Mouse (Mus musculus) gastrocnemius, postnatal 36 days (tissue): ENCODE measurements at regions not wholly inside any gene's neighbourhood (a gene's known extent, or its start where the extent isn't known, plus 50 kb on each side); places are given as distances from the start of the nearest gene placed in this dataset.

ENCODE experiments used
- DNase-seq, 2 experiments: peaks; one replicate each; pipeline ENCODE4 v3.0.0; 2022
- intact Hi-C: fragments of 180-260 bp; cut with DNase I; formaldehyde crosslinking; loops from one replicate; pipeline ENCODE4 v1.15.1; 2025

GRCm38 (mm10) chr14:62216995-62217394 lies 75.4 kb upstream of the Rnaseh2b start:
- intact Hi-C loops: no loop called here
- no peak for DNase-seq

- DNase-seq: no peak
- intact Hi-C loops: no loop called here
Observed at GRCm38 (mm10) chr14:62217971-62218370, 74.4 kb upstream of the Rnaseh2b start.

DNA sequence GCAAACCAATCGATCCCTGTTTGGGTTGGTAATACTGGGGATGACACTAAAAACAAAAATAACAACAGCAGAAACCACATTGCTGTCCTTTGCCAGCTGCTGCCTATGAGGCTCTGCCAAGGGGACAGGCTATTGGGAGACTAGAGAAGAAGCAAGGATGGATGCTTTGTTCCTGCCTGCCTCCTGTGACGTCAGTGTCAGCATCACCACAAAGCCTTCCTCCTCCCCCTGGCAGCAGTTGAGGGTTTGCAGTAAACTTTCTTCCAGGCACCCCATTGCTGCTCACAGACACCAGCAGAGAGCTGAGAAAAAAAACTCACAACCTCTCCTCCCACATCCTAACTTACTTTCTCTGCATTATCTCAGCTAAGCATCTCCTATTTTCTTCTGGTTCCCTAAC lies 73.7 kb upstream of the Rnaseh2b start:
- intact Hi-C loops: no loop called here
- no peak for DNase-seq

DNA sequence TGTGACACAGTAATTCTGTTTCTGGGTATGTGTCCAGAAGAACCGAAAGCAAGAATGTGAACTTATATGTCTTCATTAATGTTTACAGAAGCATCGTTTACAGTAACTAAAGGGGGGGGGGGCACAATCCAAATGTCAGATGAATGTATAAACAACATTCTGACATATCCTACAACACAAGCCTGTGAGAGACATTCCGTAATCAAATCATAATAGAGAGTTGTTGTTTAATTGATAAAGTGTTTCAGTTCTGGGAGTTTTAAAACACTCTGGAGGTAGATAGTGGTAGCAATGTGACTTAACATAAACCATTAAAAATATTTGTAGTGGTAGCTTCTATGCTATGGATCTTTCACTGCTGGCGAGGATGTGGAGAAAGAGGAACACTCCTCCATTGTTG lies 71.6 kb upstream of the Rnaseh2b start:
- intact Hi-C loops: no loop called here
- DNase-seq: no peak
